In genomic region chr2:154456621-154457020, GRCm38 (mm10) we compare ENCODE assay signal across 9 mouse cellular contexts.
"Had no signal": no experiment of that assay in that cellular context is flagged by ENCODE, and none has a peak within 500 bp of the region (broad histone marks: within the 10 kb centered on the region; RNA-seq: fewer than 3 reads in every experiment).

No protein-coding gene starts in this region.

- H3K36me3 ChIP-seq: limb, embryonic 15.5 days; neural tube, embryonic 12.5 days had no signal

- H3K4me3 ChIP-seq: left cerebral cortex, adult 2 months; limb, embryonic 15.5 days; liver, embryonic 12.5 days; midbrain, embryonic 10.5 days; neural tube, embryonic 12.5 days had no signal

- H3K9ac ChIP-seq: limb, embryonic 15.5 days; liver, embryonic 12.5 days; lung, embryonic 14.5 days; neural tube, embryonic 12.5 days had no signal

- H3K4me2 ChIP-seq: lung, embryonic 14.5 days; neural tube, embryonic 12.5 days had no signal

- H3K9me3 ChIP-seq: limb, embryonic 15.5 days; liver, embryonic 12.5 days; midbrain, embryonic 10.5 days; neural tube, embryonic 12.5 days had no signal

- ATAC-seq: liver, embryonic 12.5 days had no signal

- DNase-seq: lung, postnatal 4 days; right cerebral cortex, postnatal 14 days; thymus, postnatal 4 days had no signal

- H3K27me3 ChIP-seq: limb, embryonic 15.5 days; liver, embryonic 12.5 days; neural tube, embryonic 12.5 days had no signal

- H3K27ac ChIP-seq: neural tube, embryonic 12.5 days had no signal
